Mouse (Mus musculus): ENCODE measurements around the gene Mphosph6. TPM values are rescaled to one million over a fixed set of nuclear protein-coding genes. Genes with fewer than 3 reads are reported as not detected.

Gene Mphosph6
- polyA plus RNA-seq, 1 experiment from 2014 or later = 33.3 TPM

DNA sequence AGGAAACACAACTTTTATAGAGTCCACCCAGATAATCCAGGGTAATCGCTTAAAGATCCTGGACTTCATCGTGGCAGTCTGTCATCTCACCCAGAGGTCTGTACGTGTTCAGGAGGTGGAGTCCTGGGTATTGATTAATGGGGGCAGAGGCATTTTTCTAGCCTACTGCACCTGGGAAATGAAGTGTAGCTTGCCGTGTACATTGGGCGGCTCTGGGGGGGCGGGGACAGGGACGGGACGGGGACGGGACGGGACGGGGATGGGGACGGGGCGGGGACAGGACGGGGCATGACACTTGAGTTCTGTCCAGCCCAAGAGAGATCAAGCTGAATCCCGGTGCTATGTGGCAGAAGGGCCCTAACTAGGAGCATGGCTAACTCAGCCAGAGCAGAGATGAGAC is 5.3 kb downstream of the Mphosph6 start:
- DNase-seq (no peak), ATAC-seq (ENCODE audit: low FRiP score, low TSS enrichment) (no peak)
- Histone ChIP-seq H3K9me3 (ENCODE audit: control insufficient read depth, low read length) (no peaks in the 10 kb centered on the region), H3K4me1 (ENCODE audit: control insufficient read depth, insufficient read depth, low read length) (peaks cover 15% of the 10 kb centered on the region), H3K36me3 (ENCODE audit: control insufficient read depth, insufficient read depth, low read length) (peaks cover 32% of the 10 kb centered on the region), H3K4me2 (ENCODE audit: low read length) (no peak overlapping the region), H3K4me3 (replicated peaks; ENCODE audit: low read depth, low read length) (no peak overlapping the region), H3K27me3 (ENCODE audit: control insufficient read depth, insufficient read depth, low read length) (no peaks in the 10 kb centered on the region), H3K27ac (replicated peaks; ENCODE audit: low read depth, low read length) (no peak overlapping the region), H3K9ac (replicated peaks; ENCODE audit: low read length) (no peak overlapping the region)
- WGBS = 94% methylated on average over 15 of the region's 15 CpGs

DNA sequence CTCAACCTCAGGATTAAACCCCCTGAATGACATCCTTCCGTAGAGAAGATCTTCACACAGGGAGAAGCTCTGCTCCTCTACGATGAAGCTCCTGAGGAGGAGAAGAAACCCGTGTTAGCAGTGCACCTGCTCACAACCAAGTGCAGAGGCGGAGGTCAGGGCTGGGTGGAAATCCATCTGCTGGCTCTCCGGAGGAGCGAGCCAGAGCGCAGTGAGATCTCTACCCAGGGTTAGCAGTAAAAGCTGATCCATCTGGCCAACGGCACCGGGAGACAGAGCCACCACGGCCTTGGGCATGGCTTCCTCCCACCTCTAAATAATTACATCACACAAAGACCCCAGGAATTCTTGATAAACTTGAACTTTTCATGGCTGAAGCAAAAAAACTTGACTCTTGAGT is 7.2 kb downstream of the Mphosph6 start:
- no peak overlapping the region for H3K4me2 ChIP-seq (ENCODE audit: low read length)
- H3K9me3 ChIP-seq (ENCODE audit: control insufficient read depth, low read length) = no peaks in the 10 kb centered on the region
- H3K4me3 ChIP-seq (replicated peaks; ENCODE audit: low read depth, low read length) = no peak overlapping the region
- no peaks in the 10 kb centered on the region for H3K4me1 ChIP-seq (ENCODE audit: control insufficient read depth, insufficient read depth, low read length)
- no peak for DNase-seq
- no peak overlapping the region for H3K27ac ChIP-seq (replicated peaks; ENCODE audit: low read depth, low read length)
- no peak overlapping the region for H3K9ac ChIP-seq (replicated peaks; ENCODE audit: low read length)
- 93% methylated on average over 10 of the region's 10 CpGs for WGBS
- no peak for ATAC-seq (ENCODE audit: low FRiP score, low TSS enrichment)
- H3K27me3 ChIP-seq (ENCODE audit: control insufficient read depth, insufficient read depth, low read length) = no peaks in the 10 kb centered on the region
- peaks cover 50% of the 10 kb centered on the region for H3K36me3 ChIP-seq (ENCODE audit: control insufficient read depth, insufficient read depth, low read length)

DNA sequence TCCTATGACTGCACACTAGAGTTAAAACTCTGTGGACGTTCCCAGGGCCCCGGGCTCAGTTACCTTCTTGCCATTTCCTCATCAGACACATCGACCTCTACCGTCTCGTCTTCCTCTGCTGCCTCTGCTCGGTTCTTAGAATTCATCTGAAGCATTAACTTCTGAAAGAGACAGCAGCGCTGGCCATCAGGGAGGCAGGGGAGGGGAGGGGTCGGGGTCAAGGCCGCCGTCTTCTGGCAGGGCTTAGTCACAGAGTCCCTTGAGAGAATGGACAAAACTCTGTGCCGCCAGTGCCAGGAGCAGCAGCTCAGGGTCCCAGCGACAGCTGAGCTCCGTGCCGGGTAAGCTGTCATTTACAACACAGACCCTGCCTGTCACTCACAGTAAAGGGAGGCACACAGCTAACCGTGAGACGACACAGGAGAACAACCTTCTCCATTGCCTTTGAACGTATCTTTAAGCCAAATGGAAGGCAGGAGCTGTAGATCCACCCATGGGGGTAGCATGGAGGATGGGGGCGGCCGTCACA is 9.1 kb downstream of the Mphosph6 start:
- Histone ChIP-seq H3K9me3 (ENCODE audit: control insufficient read depth, low read length) (no peaks in the 10 kb centered on the region), H3K4me2 (ENCODE audit: low read length) (no peak overlapping the region), H3K27ac (replicated peaks; ENCODE audit: low read depth, low read length) (no peak overlapping the region), H3K27me3 (ENCODE audit: control insufficient read depth, insufficient read depth, low read length) (no peaks in the 10 kb centered on the region), H3K4me3 (replicated peaks; ENCODE audit: low read depth, low read length) (no peak overlapping the region), H3K36me3 (ENCODE audit: control insufficient read depth, insufficient read depth, low read length) (peaks cover 57% of the 10 kb centered on the region), H3K4me1 (ENCODE audit: control insufficient read depth, insufficient read depth, low read length) (no peaks in the 10 kb centered on the region), H3K9ac (replicated peaks; ENCODE audit: low read length) (no peak overlapping the region)
- 58% methylated on average over 19 of the region's 19 CpGs for WGBS
- no peak for ATAC-seq (ENCODE audit: low FRiP score, low TSS enrichment)
- DNase-seq = peak; percentile 12

DNA sequence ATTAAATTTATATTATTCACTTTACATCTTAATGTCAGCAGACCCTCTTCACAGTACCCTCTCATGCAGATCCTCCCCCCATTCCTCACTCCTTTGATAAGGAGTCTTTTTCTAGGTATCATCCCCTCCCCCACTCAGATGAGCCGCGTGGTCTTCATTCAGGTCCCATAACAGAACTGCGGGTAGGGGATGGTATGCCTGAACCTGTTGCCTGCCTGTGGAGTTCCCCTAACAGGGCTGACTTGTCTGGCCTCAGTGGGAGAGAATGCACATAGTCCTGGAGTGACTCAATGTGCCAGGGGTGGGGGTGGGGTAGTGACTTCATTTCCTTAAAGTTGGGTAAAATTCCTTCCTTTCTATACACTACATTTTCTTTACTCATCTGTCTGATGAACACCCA is 15.3 kb downstream of the Mphosph6 start:
- H3K27ac ChIP-seq (replicated peaks; ENCODE audit: low read depth, low read length) = no peak overlapping the region
- H3K4me2 ChIP-seq (ENCODE audit: low read length) = no peak overlapping the region
- peaks cover 5% of the 10 kb centered on the region; the same call in 1 of the 2 replicates for H3K9me3 ChIP-seq (ENCODE audit: control insufficient read depth, low read length)
- no peaks in the 10 kb centered on the region for H3K27me3 ChIP-seq (ENCODE audit: control insufficient read depth, insufficient read depth, low read length)
- peaks cover 31% of the 10 kb centered on the region for H3K36me3 ChIP-seq (ENCODE audit: control insufficient read depth, insufficient read depth, low read length)
- ATAC-seq (ENCODE audit: low FRiP score, low TSS enrichment) (no peak), DNase-seq (no peak)
- no peak overlapping the region for H3K9ac ChIP-seq (replicated peaks; ENCODE audit: low read length)
- WGBS = 96% methylated on average over 3 of the region's 3 CpGs
- H3K4me3 ChIP-seq (replicated peaks; ENCODE audit: low read depth, low read length) = no peak overlapping the region
- no peaks in the 10 kb centered on the region for H3K4me1 ChIP-seq (ENCODE audit: control insufficient read depth, insufficient read depth, low read length)

DNA sequence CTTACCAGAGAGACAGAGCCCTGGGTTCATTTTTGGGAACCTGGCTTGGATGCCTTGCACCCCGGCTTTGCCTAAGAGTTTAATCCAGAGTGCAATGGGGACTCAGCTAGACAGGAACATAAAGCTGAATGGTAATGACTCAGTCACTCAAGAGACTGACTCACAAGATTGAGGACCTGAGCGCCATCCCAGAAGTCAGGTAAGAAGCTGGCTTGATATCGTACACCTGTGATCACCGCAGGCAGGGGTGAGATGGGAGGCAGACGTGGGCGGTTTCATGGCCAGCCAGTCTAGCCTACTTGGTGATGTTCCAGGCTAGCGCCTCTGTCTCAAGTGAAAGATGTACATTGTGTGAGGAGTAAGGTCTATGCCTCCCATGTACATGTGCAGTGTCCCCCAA is 18.7 kb downstream of the Mphosph6 start:
- H3K27me3 ChIP-seq (ENCODE audit: control insufficient read depth, insufficient read depth, low read length) = no peaks in the 10 kb centered on the region
- 92% methylated on average over 7 of the region's 7 CpGs for WGBS
- H3K9me3 ChIP-seq (ENCODE audit: control insufficient read depth, low read length) = peaks cover 5% of the 10 kb centered on the region; the same call in 1 of the 2 replicates
- no peak overlapping the region for H3K4me3 ChIP-seq (replicated peaks; ENCODE audit: low read depth, low read length)
- no peak overlapping the region for H3K4me2 ChIP-seq (ENCODE audit: low read length)
- no peak overlapping the region for H3K27ac ChIP-seq (replicated peaks; ENCODE audit: low read depth, low read length)
- ATAC-seq (ENCODE audit: low FRiP score, low TSS enrichment) (no peak), DNase-seq (no peak)
- no peaks in the 10 kb centered on the region for H3K4me1 ChIP-seq (ENCODE audit: control insufficient read depth, insufficient read depth, low read length)
- H3K36me3 ChIP-seq (ENCODE audit: control insufficient read depth, insufficient read depth, low read length) = peaks cover 5% of the 10 kb centered on the region; the same call in 1 of the 2 replicates
- H3K9ac ChIP-seq (replicated peaks; ENCODE audit: low read length) = no peak overlapping the region

DNA sequence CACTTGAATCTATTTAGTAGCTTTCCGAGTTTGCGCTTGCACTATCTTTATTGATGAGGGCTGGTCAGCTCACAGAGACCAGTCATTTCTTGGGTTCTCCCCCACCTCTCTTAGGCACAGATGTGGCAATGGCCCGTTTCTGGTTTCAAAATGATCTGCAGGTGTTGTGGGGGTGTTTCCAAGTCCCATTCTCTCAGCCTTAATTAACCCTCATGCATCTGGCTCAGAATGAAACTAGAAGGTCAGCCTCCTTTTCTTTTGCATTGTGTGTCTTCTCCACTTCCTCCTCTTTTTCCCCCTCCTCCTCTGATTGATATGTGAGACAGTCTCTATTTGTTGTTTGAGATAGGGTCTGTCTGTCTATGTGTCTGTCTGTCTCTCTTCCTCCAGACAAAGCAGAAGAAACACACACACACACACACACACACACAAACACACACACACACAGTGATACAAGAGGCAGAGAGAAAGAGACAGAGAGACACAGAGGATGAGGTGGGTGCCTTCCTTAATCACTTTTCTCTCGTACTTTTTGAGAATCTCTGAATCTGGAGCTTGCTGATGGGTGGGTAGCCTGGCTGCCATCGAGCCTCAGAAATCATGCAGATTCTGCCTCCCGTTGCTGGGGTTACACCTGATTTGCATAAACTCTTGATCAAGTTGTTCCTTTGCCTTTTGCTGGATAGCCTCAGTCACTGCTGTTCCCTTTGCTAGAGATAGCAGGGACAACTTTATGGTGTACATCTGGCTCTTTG is 20.2 kb downstream of the Mphosph6 start:
- no peak for ATAC-seq (ENCODE audit: low FRiP score, low TSS enrichment)
- H3K9ac ChIP-seq (replicated peaks; ENCODE audit: low read length) = no peak overlapping the region
- DNase-seq = no peak
- no peak overlapping the region for H3K4me3 ChIP-seq (replicated peaks; ENCODE audit: low read depth, low read length)
- H3K36me3 ChIP-seq (ENCODE audit: control insufficient read depth, insufficient read depth, low read length) = no peaks in the 10 kb centered on the region
- H3K4me1 ChIP-seq (ENCODE audit: control insufficient read depth, insufficient read depth, low read length) = no peaks in the 10 kb centered on the region
- no peaks in the 10 kb centered on the region for H3K9me3 ChIP-seq (ENCODE audit: control insufficient read depth, low read length)
- H3K27ac ChIP-seq (replicated peaks; ENCODE audit: low read depth, low read length) = no peak overlapping the region
- no peaks in the 10 kb centered on the region for H3K27me3 ChIP-seq (ENCODE audit: control insufficient read depth, insufficient read depth, low read length)
- H3K4me2 ChIP-seq (ENCODE audit: low read length) = no peak overlapping the region
- WGBS = 63% methylated on average over 6 of the region's 6 CpGs

DNA sequence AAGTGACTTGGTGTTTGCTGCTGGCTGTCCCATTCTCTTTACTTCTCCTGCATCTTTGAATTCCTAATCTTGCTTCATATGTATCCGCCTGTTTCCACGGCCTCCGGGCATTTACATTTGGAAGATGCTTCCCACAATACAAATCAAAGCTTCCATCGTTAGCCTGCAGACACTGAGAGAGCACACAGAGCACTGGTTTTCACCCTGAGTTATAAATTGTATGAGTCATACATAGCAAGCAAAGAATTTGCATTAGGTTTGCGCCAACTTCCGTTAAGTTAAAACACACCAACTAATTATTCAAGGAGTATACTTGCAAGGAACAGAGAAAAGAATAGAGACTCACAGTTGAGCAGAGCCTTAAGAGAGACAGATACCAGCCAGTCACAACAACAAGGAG is 22.4 kb downstream of the Mphosph6 start:
- ATAC-seq (ENCODE audit: low FRiP score, low TSS enrichment) (no peak), DNase-seq (peak; percentile 9)
- H3K9ac ChIP-seq (replicated peaks; ENCODE audit: low read length) = no peak overlapping the region
- H3K4me2 ChIP-seq (ENCODE audit: low read length) = no peak overlapping the region
- no peak overlapping the region for H3K27ac ChIP-seq (replicated peaks; ENCODE audit: low read depth, low read length)
- no peak overlapping the region for H3K4me3 ChIP-seq (replicated peaks; ENCODE audit: low read depth, low read length)
- no peaks in the 10 kb centered on the region for H3K36me3 ChIP-seq (ENCODE audit: control insufficient read depth, insufficient read depth, low read length)
- no peaks in the 10 kb centered on the region for H3K4me1 ChIP-seq (ENCODE audit: control insufficient read depth, insufficient read depth, low read length)
- 84% methylated on average over 6 of the region's 6 CpGs for WGBS
- no peaks in the 10 kb centered on the region for H3K27me3 ChIP-seq (ENCODE audit: control insufficient read depth, insufficient read depth, low read length)
- no peaks in the 10 kb centered on the region for H3K9me3 ChIP-seq (ENCODE audit: control insufficient read depth, low read length)

DNA sequence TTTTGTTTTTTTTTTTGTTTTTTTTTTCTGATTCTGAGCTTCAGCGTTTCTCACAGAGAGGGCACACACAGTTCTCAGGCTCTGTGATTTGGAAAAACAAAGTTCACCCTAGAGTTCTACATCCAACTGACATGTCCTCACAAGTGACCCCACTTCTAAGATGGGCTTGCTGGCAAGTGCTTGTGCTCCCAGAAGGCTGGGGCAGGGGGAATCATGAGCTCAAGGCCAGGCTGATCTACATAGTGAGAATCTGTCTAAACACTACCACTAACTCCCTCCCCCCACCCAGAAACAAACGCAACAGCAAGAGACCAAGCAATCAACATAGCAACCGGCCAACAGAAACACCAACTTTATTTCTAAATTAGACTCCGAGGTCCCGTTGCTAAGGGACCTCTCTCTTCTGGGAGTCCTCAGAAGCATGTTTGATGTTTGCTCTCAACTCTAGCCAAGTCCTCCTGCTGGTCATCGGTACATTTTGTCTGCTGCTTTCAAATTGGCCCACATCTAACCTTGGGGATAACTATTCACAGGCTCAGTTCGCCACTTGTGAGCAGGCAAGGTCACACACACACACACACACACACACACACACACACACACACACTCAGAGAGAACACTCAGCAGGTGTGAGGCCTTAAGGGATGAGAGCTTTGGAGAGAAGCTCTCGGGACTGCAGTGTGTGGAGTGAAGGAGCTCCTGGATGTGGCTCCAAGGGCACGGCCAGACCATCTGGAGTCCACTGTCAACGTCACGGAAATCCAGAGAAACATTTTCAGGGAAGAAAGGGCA is 23.0 kb downstream of the Mphosph6 start:
- ATAC-seq (ENCODE audit: low FRiP score, low TSS enrichment) = no peak

More for the DNA sequence above, 23.0 kb downstream of the Mphosph6 start:
- H3K9me3 ChIP-seq (ENCODE audit: control insufficient read depth, low read length) = no peaks in the 10 kb centered on the region
- WGBS = 76% methylated on average over 11 of the region's 11 CpGs
- no peak overlapping the region for H3K4me2 ChIP-seq (ENCODE audit: low read length)
- no peaks in the 10 kb centered on the region for H3K36me3 ChIP-seq (ENCODE audit: control insufficient read depth, insufficient read depth, low read length)
- H3K4me3 ChIP-seq (replicated peaks; ENCODE audit: low read depth, low read length) = no peak overlapping the region
- H3K27ac ChIP-seq (replicated peaks; ENCODE audit: low read depth, low read length) = no peak overlapping the region
- no peaks in the 10 kb centered on the region for H3K4me1 ChIP-seq (ENCODE audit: control insufficient read depth, insufficient read depth, low read length)
- no peak overlapping the region for H3K9ac ChIP-seq (replicated peaks; ENCODE audit: low read length)
- no peaks in the 10 kb centered on the region for H3K27me3 ChIP-seq (ENCODE audit: control insufficient read depth, insufficient read depth, low read length)
- DNase-seq = no peak
